Mouse (Mus musculus) forebrain, embryonic 14.5 days (tissue): Measurements from ENCODE around the gene Vmn2r7. TPM values are rescaled to one million over a fixed set of nuclear protein-coding genes. Genes with fewer than 3 reads are reported as not detected.
"Not testable (repeated sequence)": the region's sequence is repeated elsewhere in the genome, so short reads cannot be mapped to it uniquely, and the experiment has no call there.

Experiments used
- ATAC-seq: fragments of 200-750 bp; cut with Nextera tagmentation; 2 replicates; pipeline ENCODE4 v1.8.0; 2017; ENCODE audit warnings: mild to moderate bottlenecking, moderate library complexity
- DNase-seq: peaks from one replicate; pipeline ENCODE4 v3.0.0-alpha.2; 2015; ENCODE audit warnings: low spot score
- H3K27ac ChIP-seq: fragments of 300-500 bp; sonication (generic); 2 replicates; pipeline ENCODE4 v1.5.1; 2014; ENCODE audit warnings: low read depth, mild to moderate bottlenecking, control low read depth, low read length, moderate library complexity
- H3K27me3 ChIP-seq: fragments of 300-500 bp; sonication (generic); replicated peaks from 2 replicates; pipeline ENCODE4 v1.6.1; 2014; ENCODE audit warnings: low read length, control low read depth, mixed read lengths; ENCODE audit not compliant: control insufficient read depth, insufficient read depth
- H3K36me3 ChIP-seq: fragments of 300-500 bp; sonication (generic); 2 replicates; pipeline ENCODE4 v1.6.1; 2014; ENCODE audit warnings: low read length, control low read depth; ENCODE audit not compliant: control insufficient read depth, insufficient read depth
- H3K4me1 ChIP-seq: fragments of 300-500 bp; sonication (generic); 2 replicates; pipeline ENCODE4 v1.6.1; 2014; ENCODE audit warnings: antibody characterized with exemption, low read length, control low read depth; ENCODE audit not compliant: control insufficient read depth, insufficient read depth
- H3K4me2 ChIP-seq: fragments of 300-500 bp; sonication (generic); 2 replicates; pipeline ENCODE4 v1.6.1; 2014; ENCODE audit warnings: mild to moderate bottlenecking, control low read depth, low read length
- H3K4me3 ChIP-seq: fragments of 300-500 bp; sonication (generic); 2 replicates; pipeline ENCODE4 v1.5.1; 2014; ENCODE audit warnings: low read depth, low read length, control low read depth
- H3K9ac ChIP-seq: fragments of 300-500 bp; sonication (generic); 2 replicates; pipeline ENCODE4 v1.6.1; 2014; ENCODE audit warnings: mild to moderate bottlenecking, low read length, control low read depth, moderate library complexity
- H3K9me3 ChIP-seq: fragments of 300-500 bp; sonication (generic); replicated peaks from 2 replicates; pipeline ENCODE4 v1.6.1; 2016; ENCODE audit warnings: low read length, control low read depth, mixed read lengths; ENCODE audit not compliant: control insufficient read depth
- whole genome bisulfite sequencing: fragments of 180-500 bp; shearing (Covaris S2); extraction: QIAGEN DNeasy Blood & Tissue Kit; methylation state at CpG from one replicate; pipeline ENCODE4 v1.1.7; 2014; 5-methylcytosine and 5-hydroxymethylcytosine counted together
- polyA plus RNA-seq: library from polyadenylated mRNA; unstranded; fragments of >200 nt; fragmentation: Nextera tagmentation; extraction: Ambion mirVana; gene quantifications from 2 replicates; pipeline ENCODE4 v1.2.1, GENCODE M21; 2014

The Vmn2r7 gene
- polyA plus RNA-seq, 1 experiment from 2014 or later, result not detected

DNA sequence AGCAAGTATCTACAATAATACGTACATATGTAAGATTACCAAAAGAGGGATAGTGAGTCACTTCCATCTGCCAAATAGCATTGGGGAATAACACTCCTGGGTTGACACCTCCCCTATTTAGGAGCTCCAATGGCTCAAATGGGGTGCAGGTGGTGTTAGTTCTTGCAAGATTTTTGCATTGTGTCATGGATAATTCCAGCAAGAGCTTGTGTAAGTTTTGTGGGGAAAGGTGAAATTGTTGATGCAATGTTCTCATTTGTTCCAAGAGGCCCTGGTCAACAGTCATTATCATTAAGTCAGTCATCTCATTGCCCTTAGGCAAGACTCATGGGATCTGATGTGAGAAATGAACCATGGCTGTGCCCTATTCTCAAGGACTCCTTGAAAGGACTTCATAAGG, 61.7 kb downstream of the Vmn2r7 start:
- no peak for ATAC-seq

DNA sequence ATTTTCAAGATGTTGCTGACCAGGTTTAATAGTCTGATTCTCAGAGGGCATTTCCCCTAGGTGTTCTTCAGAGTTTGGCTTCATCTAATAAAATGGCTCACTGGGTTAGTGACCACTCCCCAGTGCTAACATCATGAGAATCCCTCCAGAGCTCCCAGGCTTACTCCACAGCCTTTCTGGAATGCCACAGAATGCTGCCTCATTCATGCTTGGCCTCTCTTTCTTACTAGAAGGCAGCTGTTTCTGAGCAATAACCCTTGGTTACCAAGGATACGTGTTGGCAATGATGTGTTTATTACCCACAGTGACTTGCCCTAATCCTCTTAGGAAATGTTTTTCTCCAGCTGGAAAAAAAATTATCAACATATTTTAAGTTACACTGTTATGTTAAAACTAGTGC, 72.4 kb downstream of the Vmn2r7 start:
- H3K27ac ChIP-seq, result no peak overlapping the region
- WGBS, result 81% methylated on average over 1 of the region's 1 CpGs
- no peak for ATAC-seq

More for the DNA sequence above, 61.7 kb downstream of the Vmn2r7 start:
- Histone ChIP-seq H3K4me1 (no peaks in the 10 kb centered on the region), H3K36me3 (no peaks in the 10 kb centered on the region), H3K27me3 (no peaks in the 10 kb centered on the region), H3K4me3 (no peak overlapping the region), H3K9ac (no peak overlapping the region), H3K9me3 (no peaks in the 10 kb centered on the region), H3K27ac (no peak overlapping the region), H3K4me2 (no peak overlapping the region)
- 97% methylated on average over 1 of the region's 1 CpGs for WGBS
- no peak for DNase-seq

GRCm38 (mm10) chr3:64756145-64756544, 88.4 kb downstream of the Vmn2r7 start:
- DNase-seq, result peak; percentile 9

More for the DNA sequence above, 72.4 kb downstream of the Vmn2r7 start:
- Histone ChIP-seq H3K4me3 (no peak overlapping the region), H3K4me2 (no peak overlapping the region), H3K4me1 (no peaks in the 10 kb centered on the region), H3K9ac (no peak overlapping the region), H3K27me3 (no peaks in the 10 kb centered on the region), H3K36me3 (no peaks in the 10 kb centered on the region), H3K9me3 (no peaks in the 10 kb centered on the region)
- no peak for DNase-seq

GRCm38 (mm10) chr3:64727187-64727970, 117.2 kb downstream of the Vmn2r7 start:
- DNase-seq, result peak; percentile 4
- not testable (repeated sequence) for H3K27me3 ChIP-seq, H3K27ac ChIP-seq, ATAC-seq, H3K9ac ChIP-seq, H3K4me2 ChIP-seq, H3K4me3 ChIP-seq, H3K9me3 ChIP-seq, H3K4me1 ChIP-seq, H3K36me3 ChIP-seq
- 60% methylated on average over 3 of the region's 3 CpGs for WGBS

More at GRCm38 (mm10) chr3:64756145-64756544, 88.4 kb downstream of the Vmn2r7 start:
- Histone ChIP-seq H3K27ac (no peak overlapping the region), H3K4me3 (no peak overlapping the region), H3K27me3 (no peaks in the 10 kb centered on the region), H3K36me3 (no peaks in the 10 kb centered on the region), H3K4me2 (no peak overlapping the region), H3K9me3 (no peaks in the 10 kb centered on the region), H3K4me1 (no peaks in the 10 kb centered on the region), H3K9ac (no peak overlapping the region)
- no peak for ATAC-seq
- 75% methylated on average over 2 of the region's 2 CpGs for WGBS

DNA sequence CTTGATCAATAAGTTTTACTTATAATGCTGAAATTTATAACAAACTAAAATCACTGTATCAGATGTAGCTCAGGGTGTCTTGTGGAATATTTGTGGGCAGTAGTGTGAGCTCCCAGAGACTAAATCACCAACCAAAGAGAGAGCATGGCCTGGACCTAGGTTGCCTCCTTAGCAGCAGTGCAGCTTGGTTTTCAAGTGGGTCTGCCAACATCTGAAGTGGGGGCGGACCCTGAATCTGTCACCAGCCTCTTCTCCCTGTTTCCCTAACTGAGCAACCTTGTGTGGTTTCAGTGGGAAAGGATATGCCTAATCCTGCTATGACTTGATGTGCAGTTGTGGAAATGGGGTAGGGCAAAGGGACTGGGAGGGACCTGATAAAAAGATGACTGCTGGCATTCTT, 118.8 kb downstream of the Vmn2r7 start:
- ATAC-seq, H3K9ac ChIP-seq, H3K4me1 ChIP-seq, DNase-seq, H3K9me3 ChIP-seq, H3K27me3 ChIP-seq, H3K36me3 ChIP-seq, H3K4me3 ChIP-seq, H3K27ac ChIP-seq, H3K4me2 ChIP-seq: not testable (repeated sequence)
- 86% methylated on average over 1 of the region's 1 CpGs for WGBS

DNA sequence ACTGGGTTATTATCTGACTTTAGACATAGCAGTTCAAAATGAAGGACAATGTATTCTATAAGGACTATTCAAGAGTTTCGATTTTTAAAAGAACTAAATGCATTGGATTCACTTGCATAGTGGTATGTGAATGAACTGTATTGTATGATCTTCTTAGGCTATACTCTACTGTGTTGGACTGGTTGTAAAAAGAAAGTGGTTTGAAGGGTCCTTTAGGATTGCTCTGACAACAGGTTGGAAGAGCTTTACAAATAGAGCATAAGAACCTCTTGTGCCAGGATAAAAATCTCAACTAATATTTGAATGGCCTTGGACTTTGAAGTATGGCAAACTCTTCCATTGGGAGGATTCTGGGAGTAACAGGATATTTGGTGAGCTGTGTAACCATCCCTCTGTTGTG, 168.5 kb downstream of the Vmn2r7 start:
- not testable (repeated sequence) for ATAC-seq, H3K4me1 ChIP-seq, H3K9me3 ChIP-seq, H3K4me2 ChIP-seq, H3K27ac ChIP-seq, H3K27me3 ChIP-seq, H3K9ac ChIP-seq, H3K36me3 ChIP-seq, DNase-seq, H3K4me3 ChIP-seq
- 81% methylated on average over 1 of the region's 1 CpGs for WGBS
